Mouse (Mus musculus) stomach, embryonic 14.5 days (tissue): ENCODE measurements around the gene Il1a. TPM values are rescaled to one million over a fixed set of nuclear protein-coding genes. Genes with fewer than 3 reads are reported as not detected.

Experiments
- ATAC-seq: fragments of 200-750 bp; cut with Nextera tagmentation; 2 replicates; pipeline ENCODE4 v1.8.0; 2017; ENCODE audit warnings: low read depth, moderate TSS enrichment; ENCODE audit not compliant: insufficient number of reproducible peaks, insufficient read depth, low FRiP score
- H3K27ac ChIP-seq: fragments of 300-500 bp; sonication (generic); 2 replicates; pipeline ENCODE4 v1.5.1; 2014; ENCODE audit warnings: mild to moderate bottlenecking, low read length, moderate library complexity, mixed read lengths
- H3K27me3 ChIP-seq: fragments of 300-500 bp; sonication (generic); 2 replicates; pipeline ENCODE4 v1.6.1; 2014; ENCODE audit warnings: low read length, control low read depth, mixed read lengths; ENCODE audit not compliant: control insufficient read depth, insufficient read depth
- H3K36me3 ChIP-seq: fragments of 300-500 bp; sonication (generic); 2 replicates; pipeline ENCODE4 v1.6.1; 2014; ENCODE audit warnings: mild to moderate bottlenecking, control low read depth, low read length, moderate library complexity, mixed read lengths; ENCODE audit not compliant: control insufficient read depth, insufficient read depth
- H3K4me1 ChIP-seq: fragments of 300-500 bp; sonication (generic); 2 replicates; pipeline ENCODE4 v1.6.1; 2014; ENCODE audit warnings: low read length, control low read depth, mixed read lengths; ENCODE audit not compliant: control insufficient read depth, insufficient read depth
- H3K4me2 ChIP-seq: fragments of 300-500 bp; sonication (generic); replicated peaks from 2 replicates; pipeline ENCODE4 v1.6.1; 2014; ENCODE audit warnings: low read depth, low read length, control low read depth
- H3K4me3 ChIP-seq: fragments of 300-500 bp; sonication (generic); 2 replicates; pipeline ENCODE4 v1.5.1; 2014; ENCODE audit warnings: low read depth, low read length, control low read depth
- H3K9ac ChIP-seq: fragments of 300-500 bp; sonication (generic); replicated peaks from 2 replicates; pipeline ENCODE4 v1.6.1; 2014; ENCODE audit warnings: low read depth, mild to moderate bottlenecking, control low read depth, low read length, moderate library complexity, mixed read lengths
- H3K9me3 ChIP-seq: fragments of 300-500 bp; sonication (generic); 2 replicates; pipeline ENCODE4 v1.6.1; 2016; ENCODE audit warnings: low read depth, low read length, control low read depth; ENCODE audit not compliant: control insufficient read depth
- WGBS: fragments of 180-500 bp; shearing (Covaris S2); extraction: QIAGEN DNeasy Blood & Tissue Kit; methylation state at CpG from one replicate; pipeline ENCODE4 v1.1.7; 2014; 5-methylcytosine and 5-hydroxymethylcytosine counted together
- polyA plus RNA-seq: library from polyadenylated mRNA; unstranded; fragments of >200 nt; fragmentation: Nextera tagmentation; extraction: Ambion mirVana; gene quantifications from 2 replicates; pipeline ENCODE4 v1.2.1, GENCODE M21; 2014

The Il1a gene
- polyA plus RNA-seq, 1 experiment from 2014 or later, result not detected

DNA sequence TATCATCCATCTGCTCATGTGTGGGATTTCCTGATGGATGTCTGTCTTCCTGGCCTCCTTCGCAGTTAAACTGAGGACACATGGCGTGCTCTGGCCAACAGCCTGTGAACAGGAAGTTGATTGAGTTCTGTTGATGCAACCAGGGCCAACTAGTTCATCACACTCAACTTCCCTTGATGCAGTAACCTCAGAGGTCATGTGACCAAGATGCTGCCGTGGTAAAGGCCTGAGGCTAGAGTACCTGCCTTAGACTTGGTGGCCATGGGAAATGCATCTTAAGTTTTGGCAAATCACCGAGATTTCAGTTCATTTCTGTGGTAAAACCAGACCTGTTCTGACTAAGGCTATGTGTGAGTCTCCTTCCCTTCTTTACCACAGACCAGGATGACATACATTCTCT lies 6.1 kb upstream of the Il1a start:
- 77% methylated on average over 4 of the region's 4 CpGs for WGBS
- H3K27me3 ChIP-seq, result no peaks in the 10 kb centered on the region

DNA sequence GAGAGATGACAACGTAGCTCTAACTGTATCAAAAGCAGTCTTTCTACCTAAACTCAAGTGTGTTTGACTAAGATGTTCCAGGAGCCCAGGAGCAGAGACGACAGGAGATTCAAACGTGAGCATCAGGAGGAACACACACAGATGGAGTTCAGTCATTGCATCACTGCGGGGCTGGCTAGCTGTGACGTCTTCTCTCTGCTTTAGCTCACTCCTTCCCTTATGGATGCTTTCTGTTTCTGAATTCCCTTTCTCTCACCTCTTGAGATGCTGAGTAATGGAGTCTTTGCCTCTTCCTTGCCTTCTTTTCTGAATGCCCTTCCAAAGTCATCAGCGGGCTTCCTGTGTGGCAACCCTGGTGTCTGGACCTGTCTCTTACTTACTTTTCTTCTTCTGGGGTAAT lies 5.1 kb upstream of the Il1a start:
- Histone ChIP-seq H3K36me3 (no peaks in the 10 kb centered on the region), H3K9me3 (no peaks in the 10 kb centered on the region), H3K27me3 (no peaks in the 10 kb centered on the region), H3K4me3 (no peak overlapping the region), H3K9ac (no peak overlapping the region), H3K4me1 (no peaks in the 10 kb centered on the region), H3K4me2 (no peak overlapping the region), H3K27ac (no peak overlapping the region)
- WGBS, result 79% methylated on average over 6 of the region's 6 CpGs
- ATAC-seq, result no peak

More for the DNA sequence above, 6.1 kb upstream of the Il1a start:
- H3K9ac ChIP-seq, result no peak overlapping the region
- no peak overlapping the region for H3K27ac ChIP-seq
- no peaks in the 10 kb centered on the region for H3K36me3 ChIP-seq
- no peaks in the 10 kb centered on the region for H3K9me3 ChIP-seq
- H3K4me1 ChIP-seq, result no peaks in the 10 kb centered on the region
- no peak overlapping the region for H3K4me2 ChIP-seq
- H3K4me3 ChIP-seq, result no peak overlapping the region
- ATAC-seq, result no peak

DNA sequence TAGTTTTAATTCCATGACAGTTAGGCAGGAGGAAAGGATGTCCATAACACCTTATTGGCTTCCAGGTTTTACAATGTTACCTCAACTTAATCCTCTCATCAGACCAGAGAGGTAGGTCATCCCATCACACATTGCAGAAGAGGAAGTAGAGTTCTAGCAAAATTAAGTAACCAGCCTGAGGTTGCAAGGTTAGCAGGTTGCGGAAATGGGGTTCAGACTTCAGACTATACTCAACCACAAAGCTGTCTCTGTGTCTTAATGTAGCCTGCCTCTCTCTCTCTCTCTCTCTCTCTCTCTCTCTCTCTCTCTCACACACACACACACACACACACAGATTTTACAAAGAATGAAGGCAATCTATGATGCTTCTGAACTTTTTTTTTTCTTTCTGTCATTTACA lies 4.2 kb upstream of the Il1a start:
- Histone ChIP-seq H3K4me3 (no peak overlapping the region), H3K9me3 (no peaks in the 10 kb centered on the region), H3K9ac (no peak overlapping the region), H3K4me2 (no peak overlapping the region), H3K36me3 (no peaks in the 10 kb centered on the region), H3K27ac (no peak overlapping the region), H3K27me3 (no peaks in the 10 kb centered on the region), H3K4me1 (no peaks in the 10 kb centered on the region)
- WGBS, result 91% methylated on average over 1 of the region's 1 CpGs
- no peak for ATAC-seq

DNA sequence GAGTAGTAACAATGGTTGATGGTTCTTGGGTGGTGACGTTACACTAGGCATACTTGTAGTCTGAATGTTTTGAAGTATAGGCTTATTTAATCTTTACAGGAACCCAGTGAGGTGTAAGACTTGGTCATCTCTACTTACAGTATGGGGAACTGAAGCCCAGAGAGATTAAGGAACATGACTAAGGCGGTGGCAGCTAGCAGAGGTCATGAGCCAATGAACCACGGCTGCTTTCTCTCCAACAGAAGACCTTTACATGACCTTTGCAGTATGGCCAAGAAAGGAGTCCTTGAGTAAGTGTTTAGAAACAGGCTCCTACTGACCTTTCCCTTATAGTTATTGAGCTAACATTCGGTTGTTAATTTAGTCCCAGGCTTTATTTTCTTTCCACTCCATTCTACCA lies 3.8 kb downstream of the Il1a start:
- no peaks in the 10 kb centered on the region for H3K4me1 ChIP-seq
- WGBS, result 69% methylated on average over 4 of the region's 4 CpGs

DNA sequence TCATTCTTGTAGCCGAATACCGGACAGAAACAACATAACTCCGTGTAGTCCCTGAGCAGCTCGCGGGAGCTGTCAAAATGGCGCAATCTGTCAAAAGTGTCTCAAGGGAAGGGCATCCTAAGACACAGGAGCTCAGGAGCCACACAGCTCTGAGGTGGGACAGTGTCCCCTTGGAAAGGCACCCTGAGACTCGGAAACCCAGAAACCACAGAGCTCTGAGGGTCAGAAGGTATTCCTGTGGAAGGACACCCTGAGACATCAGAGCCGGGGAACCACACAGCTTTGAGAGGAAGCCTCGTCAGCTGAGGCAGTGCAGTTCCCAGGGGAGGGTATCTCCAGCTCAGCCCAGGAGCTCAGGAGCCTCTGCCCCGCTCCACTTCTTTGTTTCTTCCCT lies 12.2 kb downstream of the Il1a start:
- Histone ChIP-seq H3K27ac (peak overlapping the region; percentile 83), H3K27me3 (no peaks in the 10 kb centered on the region), H3K9me3 (no peaks in the 10 kb centered on the region), H3K4me1 (peaks cover 8% of the 10 kb centered on the region; the same call in 1 of the 2 replicates), H3K9ac (peak overlapping the region; percentile 38), H3K4me2 (peak overlapping the region; percentile 63), H3K4me3 (peak overlapping the region; percentile 77), H3K36me3 (peaks cover 7% of the 10 kb centered on the region; the same call in 1 of the 2 replicates)
- WGBS, result 6% methylated on average over 10 of the region's 10 CpGs
- peak; percentile 47 for ATAC-seq

More for the DNA sequence above, 3.8 kb downstream of the Il1a start:
- Histone ChIP-seq H3K27me3 (no peaks in the 10 kb centered on the region), H3K9me3 (no peaks in the 10 kb centered on the region), H3K4me2 (no peak overlapping the region), H3K4me3 (no peak overlapping the region), H3K36me3 (no peaks in the 10 kb centered on the region), H3K27ac (no peak overlapping the region), H3K9ac (no peak overlapping the region)
- ATAC-seq, result no peak

DNA sequence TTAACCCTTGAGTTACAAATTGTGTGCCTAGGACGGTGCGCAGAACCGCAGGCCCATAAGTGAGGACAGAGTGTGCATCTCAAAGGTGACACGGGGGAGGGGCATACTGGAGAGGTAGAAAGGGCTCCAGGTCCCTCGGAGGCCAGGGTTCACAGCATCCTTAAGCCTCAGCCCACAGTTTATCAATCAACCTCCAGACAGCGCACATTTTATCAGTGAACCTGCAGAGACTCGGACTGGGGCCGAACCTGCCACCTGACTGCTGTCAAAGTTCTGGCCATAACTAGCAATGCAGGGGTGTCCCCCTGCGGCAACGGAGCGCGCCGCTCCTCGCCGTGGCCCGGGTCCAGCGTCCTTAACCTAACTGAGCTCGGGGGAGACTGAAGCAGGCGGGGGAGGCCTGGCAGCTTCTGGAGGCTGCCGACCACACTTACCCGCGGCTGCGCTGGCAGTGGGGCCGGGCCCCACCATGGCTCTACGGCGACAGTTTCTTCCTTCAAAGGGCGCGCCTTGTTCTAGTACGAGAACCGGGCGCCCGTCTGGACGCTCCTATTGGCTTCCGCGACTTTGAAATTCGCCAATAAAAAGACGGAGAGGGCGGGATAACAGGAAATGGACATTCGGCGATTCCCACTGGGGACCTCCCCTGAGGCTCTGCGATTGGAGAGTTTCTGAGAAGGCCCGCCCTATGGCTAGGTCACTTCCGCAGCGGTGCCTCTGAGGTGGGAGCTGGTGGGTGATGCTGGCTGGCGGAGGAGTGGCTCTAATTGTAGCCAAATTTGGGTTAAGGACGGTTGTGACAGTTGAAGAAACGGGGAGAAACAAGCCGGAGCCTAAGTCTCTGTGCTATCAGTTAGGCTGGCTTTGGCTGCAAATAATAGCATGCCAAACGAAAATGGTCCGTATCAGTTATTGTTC lies 12.8 kb downstream of the Il1a start, which contains the start of gene Ckap2l:
Gene Ckap2l, minus strand, starts transcription at position 542 of the 918 bp plus-strand sequence.
- Histone ChIP-seq H3K9me3 (no peaks in the 10 kb centered on the region), H3K4me3 (peak within 1 kb of the TSS; percentile 77), H3K27me3 (no peaks in the 10 kb centered on the region), H3K4me2 (peak within 1 kb of the TSS; percentile 63), H3K4me1 (peaks cover 8% of the 10 kb centered on the region; the same call in 1 of the 2 replicates), H3K27ac (peak within 1 kb of the TSS; percentile 83), H3K36me3 (peaks cover 7% of the 10 kb centered on the region; the same call in 1 of the 2 replicates), H3K9ac (peak within 1 kb of the TSS; percentile 63)
- WGBS, result under 1% methylated on average over 50 of the region's 50 CpGs
- peak; percentile 100 for ATAC-seq

DNA sequence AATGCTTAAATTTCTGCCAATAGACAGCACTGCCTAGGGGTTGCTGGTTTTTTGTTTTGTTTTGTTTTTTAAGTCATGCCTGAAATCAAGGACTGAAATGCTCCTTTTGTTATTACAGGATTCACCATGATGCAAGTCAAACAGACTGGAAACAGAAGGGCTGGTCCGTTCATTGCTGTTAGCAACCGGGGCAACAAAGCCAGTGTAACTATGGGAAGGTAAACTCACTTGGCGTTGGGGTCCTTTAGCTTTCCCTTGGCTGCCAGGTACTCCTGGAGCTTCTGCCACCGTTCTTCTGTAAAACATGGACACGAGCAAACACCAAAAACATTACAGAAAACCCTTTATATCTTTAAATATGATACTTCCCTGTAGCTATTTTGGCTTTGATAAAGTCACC lies 13.7 kb downstream of the Il1a start:
- H3K9ac ChIP-seq, result peak overlapping the region; percentile 63
- no peak for ATAC-seq
- peak overlapping the region; percentile 62 for H3K4me2 ChIP-seq
- H3K9me3 ChIP-seq, result no peaks in the 10 kb centered on the region
- peaks cover 8% of the 10 kb centered on the region; the same call in 1 of the 2 replicates for H3K4me1 ChIP-seq
- H3K36me3 ChIP-seq, result peaks cover 10% of the 10 kb centered on the region; the same call in 1 of the 2 replicates
- no peak overlapping the region for H3K27ac ChIP-seq
- no peaks in the 10 kb centered on the region for H3K27me3 ChIP-seq
- WGBS, result 46% methylated on average over 5 of the region's 5 CpGs
- peak overlapping the region; percentile 77 for H3K4me3 ChIP-seq

DNA sequence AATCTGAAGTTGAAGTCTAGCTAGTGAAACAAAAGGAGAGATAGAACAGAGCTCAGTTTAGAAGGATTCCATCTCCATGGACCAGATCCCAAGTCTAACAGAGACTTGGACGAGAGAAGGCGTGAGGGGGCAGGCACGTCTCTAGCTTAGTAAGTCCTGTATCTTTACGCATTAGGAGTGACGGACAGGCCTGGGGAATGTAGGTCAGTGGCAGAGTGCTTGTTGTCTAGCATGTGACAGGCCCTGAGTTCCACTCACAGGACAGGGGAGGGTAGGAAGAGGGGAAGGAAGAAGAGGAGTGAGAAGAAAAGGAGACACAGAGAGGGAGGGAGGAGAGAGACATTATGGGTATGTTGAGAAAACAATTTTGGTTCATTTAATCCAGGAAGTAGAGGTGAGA lies 14.7 kb downstream of the Il1a start:
- 92% methylated on average over 5 of the region's 5 CpGs for WGBS

More for the DNA sequence above, 14.7 kb downstream of the Il1a start:
- no peak for ATAC-seq
- Histone ChIP-seq H3K9ac (no peak overlapping the region), H3K4me3 (no peak overlapping the region), H3K27me3 (no peaks in the 10 kb centered on the region), H3K9me3 (no peaks in the 10 kb centered on the region), H3K27ac (no peak overlapping the region), H3K4me2 (no peak overlapping the region), H3K36me3 (peaks cover 17% of the 10 kb centered on the region; the same call in 1 of the 2 replicates), H3K4me1 (peaks cover 8% of the 10 kb centered on the region; the same call in 1 of the 2 replicates)
